Mouse (Mus musculus) kidney, embryonic 15.5 days (tissue): ENCODE results near the gene Gcnt7. TPM values are rescaled to one million over a fixed set of nuclear protein-coding genes. Genes with fewer than 3 reads are reported as not detected.

Experiments
- polyA plus RNA-seq: library from polyadenylated mRNA; unstranded; fragments of >200 nt; fragmentation: Nextera tagmentation; extraction: Ambion mirVana; gene quantifications from 2 replicates; pipeline ENCODE4 v1.2.1, GENCODE M21; 2015

Gene Gcnt7
- polyA plus RNA-seq, 1 experiment from 2014 or later, result 2.0 TPM

Other genes starting within 250 kb of the Gcnt7 start
- gene Mc3r, start 210.1 kb downstream of the Gcnt7 start, polyA plus RNA-seq, result not detected in 2 replicates
- 10.4 and 11.9 TPM in 2 replicates for gene Fam210b, start 113.0 kb downstream of the Gcnt7 start, polyA plus RNA-seq
- gene Aurka, start 88.1 kb downstream of the Gcnt7 start, polyA plus RNA-seq, result 112 TPM in 2 replicates
- gene Cstf1, start 87.9 kb downstream of the Gcnt7 start, polyA plus RNA-seq, result 40.3 and 42.7 TPM in 2 replicates
- 0.15 and 0.29 TPM in 2 replicates for gene Cass4, start 64.8 kb downstream of the Gcnt7 start, polyA plus RNA-seq
- 68.9 and 74.8 TPM in 2 replicates for gene Rtf2, start 18.0 kb downstream of the Gcnt7 start, polyA plus RNA-seq
- gene Fam209, start 13.9 kb upstream of the Gcnt7 start, polyA plus RNA-seq, result not detected in 2 replicates
- 0.57 and 0.62 TPM in 2 replicates for gene Tfap2c, start 91.0 kb upstream of the Gcnt7 start, polyA plus RNA-seq